Mouse (Mus musculus) heart, postnatal 0 days (tissue): ENCODE measurements around the gene Nectin4. TPM values are rescaled to one million over a fixed set of nuclear protein-coding genes. Genes with fewer than 3 reads are reported as not detected.

Experiments used
- ATAC-seq: fragments of 200-750 bp; cut with Nextera tagmentation; 2 replicates; pipeline ENCODE4 v1.8.0; 2017; ENCODE audit warnings: low read depth, moderate number of reproducible peaks, moderate library complexity; ENCODE audit not compliant: insufficient read depth
- DNase-seq: peaks from one replicate; pipeline ENCODE4 v3.0.0-alpha.2; 2016; ENCODE audit warnings: low spot score
- H3K27ac ChIP-seq: fragments of 300-500 bp; sonication (generic); 2 replicates; pipeline ENCODE4 v1.5.1; 2014; ENCODE audit warnings: low read depth, mild to moderate bottlenecking
- H3K27me3 ChIP-seq: fragments of 300-500 bp; sonication (generic); 2 replicates; pipeline ENCODE4 v1.6.1; 2014; ENCODE audit warnings: low read length, mixed read lengths; ENCODE audit not compliant: control insufficient read depth, insufficient read depth
- H3K36me3 ChIP-seq: fragments of 300-500 bp; sonication (generic); replicated peaks from 2 replicates; pipeline ENCODE4 v1.6.1; 2014; ENCODE audit warnings: low read length, mixed read lengths; ENCODE audit not compliant: control insufficient read depth, insufficient read depth
- H3K4me1 ChIP-seq: fragments of 300-500 bp; sonication (generic); 2 replicates; pipeline ENCODE4 v1.6.1; 2014; ENCODE audit warnings: antibody characterized with exemption; ENCODE audit not compliant: control insufficient read depth, insufficient read depth
- H3K4me2 ChIP-seq: fragments of 300-500 bp; sonication (generic); 2 replicates; pipeline ENCODE4 v1.6.1; 2014; ENCODE audit warnings: low read depth, mild to moderate bottlenecking, low read length, moderate library complexity
- H3K4me3 ChIP-seq: fragments of 300-500 bp; sonication (generic); 2 replicates; pipeline ENCODE4 v1.5.1; 2014; ENCODE audit warnings: low read depth, low read length
- H3K9ac ChIP-seq: fragments of 300-500 bp; sonication (generic); replicated peaks from 2 replicates; pipeline ENCODE4 v1.6.1; 2014; ENCODE audit warnings: low read depth, low read length, mixed read lengths
- H3K9me3 ChIP-seq: fragments of 300-500 bp; sonication (generic); replicated peaks from 2 replicates; pipeline ENCODE4 v1.6.1; 2016; ENCODE audit warnings: low read length; ENCODE audit not compliant: control insufficient read depth
- CTCF ChIP-seq: IDR thresholded peaks from 2 replicates; pipeline ENCODE4 v1.5.1; 2016; ENCODE audit warnings: antibody characterized with exemption, control low read depth, low read depth
- EP300 ChIP-seq: IDR thresholded peaks from 2 replicates; pipeline ENCODE4 v1.6.1; 2016; ENCODE audit warnings: antibody characterized with exemption, low read depth
- WGBS: fragments of 180-500 bp; shearing (Covaris S2); extraction: QIAGEN DNeasy Blood & Tissue Kit; methylation state at CpG from one replicate; pipeline ENCODE4 v1.1.7; 2014; 5-methylcytosine and 5-hydroxymethylcytosine counted together
- polyA plus RNA-seq: library from polyadenylated mRNA; unstranded; fragments of >200 nt; fragmentation: Nextera tagmentation; extraction: Ambion mirVana; gene quantifications from 2 replicates; pipeline ENCODE4 v1.2.1, GENCODE M21; 2015
- total RNA-seq: library from RNA; depleted of rRNA; stranded (reverse); fragments of >200 nt; gene quantifications from 2 replicates; pipeline ENCODE4 v1.2.3, GENCODE M21; 2014; ENCODE audit warnings: low replicate concordance

Gene Nectin4
- total and polyA plus RNA-seq, 2 experiments from 2014 or later, result 0.07 to 2.7 TPM

DNA sequence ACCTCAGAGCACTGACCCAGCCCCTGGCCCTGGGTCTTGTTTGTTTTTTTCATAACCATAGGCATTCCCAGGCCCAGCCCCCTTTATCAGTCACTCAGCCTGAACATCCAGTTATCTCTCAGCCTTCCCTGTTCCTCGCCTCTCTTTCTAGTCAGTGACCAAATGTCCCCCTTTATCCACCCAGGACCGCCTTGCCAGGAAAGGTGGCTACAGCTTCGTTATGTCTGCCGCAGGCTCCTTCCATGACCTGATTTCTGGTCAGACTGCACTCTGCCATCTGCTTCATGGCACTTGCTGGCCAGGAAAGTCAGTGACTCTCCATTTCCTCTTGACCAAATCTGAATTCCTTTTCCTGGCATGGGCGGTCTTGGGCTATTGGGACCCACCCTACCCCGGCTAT lies 8.4 kb downstream of the Nectin4 start:
- Histone ChIP-seq H3K27me3 (0 out of 2 replicates have a peak, but pooled peaks cover 6% of the 10 kb centered on the region), H3K4me1 (peaks cover 3% of the 10 kb centered on the region; the same call in 1 of the 2 replicates), H3K9me3 (no peaks in the 10 kb centered on the region), H3K4me3 (no peak overlapping the region), H3K9ac (no peak overlapping the region), H3K27ac (no peak overlapping the region), H3K4me2 (no peak overlapping the region), H3K36me3 (no peaks in the 10 kb centered on the region)
- TF ChIP-seq CTCF, result no peak
- TF ChIP-seq EP300, result no peak
- ATAC-seq, result no peak
- no peak for DNase-seq
- 68% methylated on average over 6 of the region's 6 CpGs for WGBS

GRCm38 (mm10) chr1:171379935-171380599 lies 10.2 kb downstream of the Nectin4 start:
- TF ChIP-seq CTCF (peak; percentile 76), EP300 (no peak)
- H3K9ac ChIP-seq, result no peak overlapping the region

DNA sequence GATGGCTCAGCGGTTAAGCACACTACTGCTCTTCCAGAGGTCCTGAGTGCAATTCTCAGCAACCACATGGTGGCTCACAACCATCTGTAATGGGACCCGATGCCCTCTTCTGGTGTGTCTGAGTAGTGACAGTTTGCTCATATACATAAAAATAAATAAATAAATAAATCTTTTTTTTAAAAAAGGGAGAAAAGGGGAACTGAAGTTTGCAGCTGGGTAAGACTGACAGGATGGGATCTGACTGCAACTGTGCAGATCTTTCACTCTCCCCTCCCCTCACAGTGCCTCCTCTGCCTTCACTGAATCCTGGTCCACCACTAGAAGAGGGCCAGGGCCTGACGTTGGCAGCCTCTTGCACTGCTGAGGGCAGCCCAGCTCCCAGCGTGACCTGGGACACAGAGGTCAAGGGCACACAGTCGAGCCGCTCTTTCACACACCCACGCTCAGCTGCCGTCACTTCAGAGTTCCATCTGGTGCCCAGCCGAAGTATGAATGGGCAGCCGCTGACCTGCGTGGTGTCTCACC lies 12.3 kb downstream of the Nectin4 start:
- TF ChIP-seq EP300 (no peak), CTCF (no peak)
- Histone ChIP-seq H3K4me3 (no peak overlapping the region), H3K9ac (no peak overlapping the region), H3K4me2 (no peak overlapping the region), H3K4me1 (peaks cover 3% of the 10 kb centered on the region; the same call in 1 of the 2 replicates), H3K27me3 (0 out of 2 replicates have a peak, but pooled peaks cover 6% of the 10 kb centered on the region), H3K27ac (no peak overlapping the region), H3K36me3 (no peaks in the 10 kb centered on the region), H3K9me3 (no peaks in the 10 kb centered on the region)
- no peak for ATAC-seq
- WGBS, result 75% methylated on average over 11 of the region's 11 CpGs
- DNase-seq, result no peak

More at GRCm38 (mm10) chr1:171379935-171380599, 10.2 kb downstream of the Nectin4 start:
- Histone ChIP-seq H3K4me3 (peak overlapping the region; percentile 15), H3K27ac (no peak overlapping the region), H3K4me1 (peaks cover 3% of the 10 kb centered on the region; the same call in 1 of the 2 replicates), H3K27me3 (0 out of 2 replicates have a peak, but pooled peaks cover 6% of the 10 kb centered on the region), H3K9me3 (no peaks in the 10 kb centered on the region), H3K4me2 (peak overlapping the region; percentile 44), H3K36me3 (no peaks in the 10 kb centered on the region)
- 6% methylated on average over 31 of the region's 31 CpGs for WGBS
- ATAC-seq (peak; percentile 73), DNase-seq (peak; percentile 69)

DNA sequence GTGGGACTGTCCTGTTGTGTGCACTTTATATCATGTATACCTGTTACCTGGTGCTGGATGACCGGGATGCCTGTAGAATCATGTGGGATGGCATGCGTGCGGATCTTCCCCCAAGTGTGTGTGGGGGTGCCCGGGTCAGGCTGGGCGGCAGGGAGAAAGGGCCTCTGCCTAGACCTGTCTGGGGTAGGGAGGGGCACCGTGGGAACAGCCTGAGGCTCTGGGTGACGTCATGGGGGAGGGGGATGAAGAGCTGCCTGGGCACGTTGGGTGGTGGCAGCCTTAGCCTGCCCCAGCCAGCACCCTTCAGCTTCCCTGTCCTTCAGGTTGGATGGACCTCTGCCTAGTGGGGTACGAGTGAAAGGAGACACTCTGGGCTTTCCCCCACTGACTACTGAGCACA lies 14.5 kb downstream of the Nectin4 start:
- no peak overlapping the region for H3K4me2 ChIP-seq
- ATAC-seq (no peak), DNase-seq (no peak)
- H3K36me3 ChIP-seq, result no peaks in the 10 kb centered on the region
- no peak overlapping the region for H3K9ac ChIP-seq
- H3K4me1 ChIP-seq, result peaks cover 3% of the 10 kb centered on the region; the same call in 1 of the 2 replicates
- 56% methylated on average over 9 of the region's 9 CpGs for WGBS
- no peak overlapping the region for H3K27ac ChIP-seq
- H3K27me3 ChIP-seq, result 0 out of 2 replicates have a peak, but pooled peaks cover 6% of the 10 kb centered on the region
- no peak overlapping the region for H3K4me3 ChIP-seq
- no peaks in the 10 kb centered on the region for H3K9me3 ChIP-seq
- no peak for TF ChIP-seq EP300
- TF ChIP-seq CTCF, result no peak

DNA sequence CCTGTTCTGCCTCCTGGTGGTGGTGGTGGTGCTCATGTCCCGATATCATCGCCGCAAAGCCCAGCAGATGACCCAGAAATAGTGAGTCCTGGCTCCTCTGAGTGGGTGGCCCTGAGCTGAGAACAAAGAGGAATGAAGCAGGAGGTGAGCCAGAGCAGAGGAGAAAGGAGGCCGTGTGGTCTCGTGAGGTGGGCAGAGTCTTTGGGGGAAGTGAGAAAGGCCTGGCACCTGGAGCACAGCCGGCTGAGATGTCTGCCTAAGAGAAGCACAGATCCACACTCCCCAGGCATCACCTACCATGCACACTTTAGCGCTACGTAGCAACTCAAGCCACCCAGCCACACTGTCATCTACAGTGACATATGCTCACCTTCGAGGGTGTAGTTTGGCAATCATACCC lies 15.3 kb downstream of the Nectin4 start:
- Histone ChIP-seq H3K4me1 (peaks cover 2% of the 10 kb centered on the region; the same call in 1 of the 2 replicates), H3K4me3 (no peak overlapping the region), H3K27ac (no peak overlapping the region), H3K27me3 (0 out of 2 replicates have a peak, but pooled peaks cover 4% of the 10 kb centered on the region), H3K36me3 (no peaks in the 10 kb centered on the region), H3K9ac (no peak overlapping the region), H3K9me3 (no peaks in the 10 kb centered on the region), H3K4me2 (no peak overlapping the region)
- no peak for TF ChIP-seq EP300
- TF ChIP-seq CTCF, result peak; percentile 26; the same call in 1 of the 2 replicates
- no peak for ATAC-seq
- whole genome bisulfite sequencing, result 59% methylated on average over 9 of the region's 9 CpGs
- no peak for DNase-seq
